Mouse (Mus musculus): ENCODE measurements around the gene Tmem108. TPM values are rescaled to one million over a fixed set of nuclear protein-coding genes. Genes with fewer than 3 reads are reported as not detected.
A peak's percentile ranks its signal among the peaks of the same experiment; 100 is the strongest.

Gene Tmem108
- total RNA-seq, 2 experiments from 2014 or later: 39.3 to 42.5 TPM

DNA sequence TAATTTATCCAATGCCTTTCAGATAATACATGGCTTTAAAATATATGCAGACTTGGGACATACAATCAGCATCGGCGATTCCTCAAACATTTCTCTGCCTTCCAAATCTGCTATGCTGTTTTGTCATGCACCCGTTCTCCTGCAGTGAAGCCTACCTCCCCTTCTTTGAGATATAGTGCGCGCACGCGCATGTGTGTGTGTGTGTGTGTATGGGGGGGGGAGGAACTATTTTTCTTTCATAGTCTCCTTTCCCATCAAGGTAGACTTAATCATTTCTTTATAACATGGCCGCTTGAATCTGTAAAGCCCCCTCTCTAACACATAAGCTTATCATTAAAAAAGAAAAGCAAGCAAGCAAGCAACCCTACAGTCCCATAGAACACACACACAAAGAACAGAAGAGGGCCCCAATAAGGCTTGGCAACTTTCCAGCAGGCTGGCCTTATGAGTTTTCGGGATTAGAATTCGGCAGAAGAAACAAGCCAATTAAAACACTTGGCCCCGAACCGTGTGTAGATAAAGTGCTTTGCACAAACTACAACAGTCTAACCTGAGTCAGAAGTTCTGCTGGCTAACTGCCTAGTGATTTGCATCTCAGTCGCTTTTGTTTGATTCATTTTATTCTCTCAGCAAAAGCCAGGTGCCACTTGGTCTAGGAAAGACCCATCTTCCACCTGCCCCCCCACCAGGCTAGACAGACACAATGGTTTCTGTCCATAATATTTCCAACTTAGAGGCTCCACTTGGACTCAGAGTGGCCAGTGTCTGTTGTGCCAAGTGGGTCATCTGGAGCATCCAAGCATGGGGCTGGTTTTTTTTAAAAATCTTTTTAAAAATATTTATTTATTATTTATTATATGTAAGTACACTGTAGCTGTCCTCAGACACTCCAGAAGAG is 153.2 kb downstream of the Tmem108 start:
- DNase-seq (ENCODE audit: low spot score in 2 of 2): no peak
- intact Hi-C loops (cut with DNase I): no loop called here

DNA sequence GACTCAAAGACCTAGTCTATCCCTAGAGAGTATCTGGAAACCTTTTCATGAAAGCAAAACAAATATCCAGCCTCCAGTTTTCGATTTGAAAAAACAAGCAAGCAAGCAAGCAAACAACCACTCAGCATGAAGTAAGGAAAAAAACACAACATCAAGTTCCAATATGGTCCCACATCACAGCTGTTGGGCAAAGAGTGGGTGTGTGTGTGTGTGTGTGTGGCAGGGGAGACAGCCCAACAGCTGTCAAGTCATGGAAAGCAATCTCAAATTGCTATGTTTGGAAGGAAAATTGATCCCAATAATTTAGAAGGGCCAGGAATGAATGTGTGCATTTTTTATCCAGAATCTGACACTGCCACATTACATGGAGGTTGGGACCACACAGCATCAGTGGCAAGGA is 155.6 kb downstream of the Tmem108 start:
- intact Hi-C loops (cut with DNase I): no loop called here
- no peak for DNase-seq (ENCODE audit: low spot score in 2 of 2)

DNA sequence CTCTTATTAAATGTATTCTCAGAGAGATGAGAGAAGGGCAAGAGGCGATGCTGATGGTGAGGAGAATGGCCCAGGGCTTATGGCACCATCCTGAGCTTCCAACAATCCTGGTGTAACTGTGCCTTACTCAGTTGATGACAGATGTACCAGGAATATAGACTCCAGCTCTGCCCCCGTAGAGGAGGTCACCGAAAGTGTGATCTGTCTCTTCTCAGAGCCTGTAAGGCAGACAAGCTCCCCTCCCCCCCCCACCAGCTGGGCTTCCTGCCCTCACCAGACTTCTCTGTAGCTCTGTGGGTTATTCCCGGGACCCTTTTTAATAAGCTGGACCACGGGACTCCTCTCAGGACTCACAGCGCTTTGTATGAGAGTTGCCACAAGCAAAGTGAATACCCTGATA is 157.8 kb downstream of the Tmem108 start:
- no peak for DNase-seq (ENCODE audit: low spot score in 2 of 2)

DNA sequence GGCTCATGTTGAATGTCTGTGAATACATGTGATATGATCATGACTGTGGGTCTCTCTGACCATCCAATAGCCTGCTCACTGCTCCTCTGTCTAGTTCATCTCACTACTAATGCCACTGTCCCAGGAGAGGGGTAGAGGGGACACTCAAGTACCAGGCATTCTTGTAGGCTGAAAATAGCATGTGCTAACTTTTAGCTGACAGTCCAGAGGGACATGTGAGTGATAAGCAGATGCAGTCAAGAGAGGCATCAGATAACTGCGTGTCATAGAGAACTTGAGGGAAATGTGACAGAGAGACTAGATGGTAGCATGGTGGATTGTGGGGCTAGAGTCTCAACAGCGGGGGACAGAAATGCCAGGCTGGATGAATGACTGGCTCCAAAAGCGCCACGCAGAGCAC is 159.8 kb downstream of the Tmem108 start:
- DNase-seq (ENCODE audit: low spot score in 2 of 2): no peak
- intact Hi-C loops (cut with DNase I): no loop called here

More for the DNA sequence above, 157.8 kb downstream of the Tmem108 start:
- intact Hi-C loops (cut with DNase I): no loop called here

DNA sequence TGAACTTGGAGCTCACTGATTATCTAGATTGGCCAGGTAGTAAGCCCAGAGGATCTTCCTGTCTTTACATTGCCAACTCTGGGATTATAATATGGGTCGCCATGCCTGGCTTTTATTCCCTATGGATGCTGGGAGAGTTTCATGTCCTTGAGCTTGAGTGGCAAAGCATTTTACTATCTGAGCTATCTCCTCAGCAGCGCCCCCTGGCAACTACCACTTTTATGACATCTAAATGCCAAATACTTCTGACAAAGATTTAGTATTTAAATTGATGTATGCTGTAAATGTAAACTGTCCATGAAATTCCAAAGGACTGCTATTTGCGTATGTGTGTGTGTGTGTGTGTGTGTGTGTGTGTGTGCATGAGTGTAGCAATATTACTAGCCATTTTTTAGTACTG is 160.8 kb downstream of the Tmem108 start:
- DNase-seq (ENCODE audit: low spot score in 2 of 2): no peak
- intact Hi-C loops (cut with DNase I): no loop called here

DNA sequence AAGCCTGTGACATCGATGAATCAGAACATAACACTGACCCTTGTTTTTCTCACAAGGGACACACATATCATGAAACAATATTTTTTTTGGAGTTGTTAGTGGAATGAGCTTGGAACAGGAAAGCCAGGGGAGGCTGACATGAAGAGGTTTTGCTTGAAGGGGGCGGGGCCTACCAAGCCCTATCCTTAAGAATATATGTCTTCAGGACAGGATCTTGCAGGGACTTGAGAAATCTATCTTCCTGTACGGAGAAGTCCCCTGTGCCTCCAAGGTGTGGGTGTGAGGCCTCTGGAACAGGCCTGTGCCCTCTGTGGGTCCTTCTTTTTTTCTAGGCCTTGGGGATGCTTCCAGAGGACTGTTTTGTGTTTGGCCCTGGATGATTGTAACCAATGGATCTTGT is 161.7 kb downstream of the Tmem108 start:
- DNase-seq (ENCODE audit: low spot score in 2 of 2): no peak
- intact Hi-C loops (cut with DNase I): loop anchor here (5.0 kb wide), 1 partner anchor 108 kb away; no protein-coding TSS in a partner anchor

DNA sequence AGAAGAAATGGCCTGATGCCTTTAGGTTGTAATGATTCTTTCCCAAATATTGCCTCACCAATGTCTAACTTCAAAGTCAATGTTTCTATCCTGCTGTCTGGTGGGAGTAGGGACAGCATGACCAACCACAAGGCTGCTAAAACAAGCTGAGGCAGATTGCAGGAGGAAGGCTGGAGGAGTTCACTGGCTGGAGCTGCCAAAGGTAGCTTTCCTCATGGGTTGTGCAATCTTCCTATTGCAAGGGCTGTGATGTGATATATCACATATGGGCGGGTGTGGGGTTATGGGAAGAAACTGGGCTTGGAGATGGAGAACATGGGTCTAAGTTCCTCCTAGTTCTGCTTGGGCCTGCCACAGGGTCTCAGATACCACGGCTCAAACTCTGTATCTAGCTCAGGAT is 163.8 kb downstream of the Tmem108 start:
- intact Hi-C loops (cut with DNase I): loop anchor here (5.0 kb wide), 1 partner anchor 106 kb away; no protein-coding TSS in a partner anchor
- no peak for DNase-seq (ENCODE audit: low spot score in 2 of 2)

DNA sequence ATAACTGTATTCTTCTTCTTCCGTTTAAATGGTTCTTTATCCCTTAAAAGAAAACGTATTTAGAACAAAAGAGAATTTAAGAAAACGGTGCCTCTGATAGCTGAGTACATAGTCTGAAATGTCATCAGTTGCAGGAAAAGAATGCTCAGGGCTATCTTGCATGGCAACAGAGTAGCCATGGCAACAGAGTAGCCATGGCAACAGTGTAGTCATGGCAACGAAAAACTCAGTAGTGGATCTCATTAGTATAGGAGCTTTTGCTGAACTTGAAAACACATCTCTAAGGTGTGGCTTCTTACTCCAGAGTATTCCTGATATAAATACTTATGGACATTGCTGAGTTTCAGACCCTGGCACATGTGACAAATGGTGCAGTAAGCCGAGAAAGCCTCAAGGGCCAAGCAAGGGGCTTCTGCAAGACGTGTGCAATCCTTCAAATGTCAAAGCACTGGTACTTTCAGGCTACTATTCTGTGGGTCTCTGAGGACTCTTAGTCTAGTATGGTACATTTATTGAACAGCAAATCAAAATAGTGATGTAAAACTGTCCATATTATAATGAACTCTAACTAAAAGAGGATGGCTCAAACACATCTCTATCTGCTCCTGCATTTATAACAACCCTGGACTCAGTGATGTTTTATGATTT is 166.3 kb downstream of the Tmem108 start:
- intact Hi-C loops (cut with DNase I): loop anchor here (5.0 kb wide), 1 partner anchor 103 kb away; no protein-coding TSS in a partner anchor

DNA sequence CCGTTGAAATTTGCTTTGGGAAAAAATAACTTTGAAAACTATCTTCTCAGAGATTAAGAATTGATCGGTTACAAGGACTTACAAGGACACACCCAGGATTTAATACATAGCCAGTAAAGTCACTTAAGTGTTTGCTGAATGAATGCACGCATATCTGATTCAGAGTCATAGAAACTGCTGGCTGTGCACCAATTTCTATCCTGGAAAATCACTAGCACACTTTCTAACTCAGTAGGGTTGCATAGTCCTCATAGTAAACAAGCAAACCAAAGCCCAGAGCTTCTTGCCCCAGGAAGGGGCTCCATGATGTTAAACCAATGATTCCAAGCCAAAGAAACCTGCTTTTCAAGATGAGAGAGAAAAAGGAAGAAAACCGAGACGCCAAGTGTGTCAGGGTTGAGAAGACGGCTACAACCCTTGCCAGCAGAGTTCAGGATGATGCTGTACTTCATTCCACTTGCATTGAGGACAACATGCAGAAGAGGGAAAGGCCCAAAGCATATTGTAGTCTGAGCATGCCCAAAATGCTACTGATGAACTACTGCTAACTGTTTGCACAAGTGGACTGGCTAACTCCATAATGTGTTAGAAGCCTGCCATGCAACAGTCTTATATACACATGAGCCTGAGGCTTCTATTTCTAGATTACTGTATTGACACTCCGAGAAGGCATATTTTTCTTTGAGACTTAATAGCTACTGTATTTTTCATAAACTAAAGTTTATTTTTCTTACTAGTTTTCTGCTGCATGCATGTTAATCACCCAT is 167.0 kb downstream of the Tmem108 start:
- intact Hi-C loops (cut with DNase I): loop anchor here (5.0 kb wide), 1 partner anchor 102 kb away; no protein-coding TSS in a partner anchor
- no peak for DNase-seq (ENCODE audit: low spot score in 2 of 2)

More for the DNA sequence above, 166.3 kb downstream of the Tmem108 start:
- peak; percentile 85 to 93 for DNase-seq (ENCODE audit: low spot score in 2 of 2)

DNA sequence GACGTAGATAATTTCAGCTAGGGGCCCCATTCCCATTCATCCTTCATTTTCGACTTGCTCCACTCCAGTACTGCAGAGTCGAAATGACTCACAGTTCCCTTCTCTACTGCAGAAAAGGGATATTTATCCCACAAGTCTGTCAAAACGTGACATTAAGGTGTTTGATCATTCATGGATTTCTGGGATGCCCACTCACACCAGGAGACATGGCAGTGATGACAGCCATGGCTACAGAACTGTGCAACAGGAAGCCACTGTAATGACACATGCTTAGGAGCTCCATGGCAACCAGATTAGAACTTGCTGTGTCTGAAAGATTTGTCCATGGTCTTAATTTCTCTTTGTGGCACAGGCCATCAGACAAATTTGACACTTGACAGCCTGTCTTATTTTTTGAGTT is 168.6 kb downstream of the Tmem108 start:
- intact Hi-C loops (cut with DNase I): no loop called here
- peak in 1 of 2 experiments; percentile 56 for DNase-seq (ENCODE audit: low spot score in 2 of 2)

DNA sequence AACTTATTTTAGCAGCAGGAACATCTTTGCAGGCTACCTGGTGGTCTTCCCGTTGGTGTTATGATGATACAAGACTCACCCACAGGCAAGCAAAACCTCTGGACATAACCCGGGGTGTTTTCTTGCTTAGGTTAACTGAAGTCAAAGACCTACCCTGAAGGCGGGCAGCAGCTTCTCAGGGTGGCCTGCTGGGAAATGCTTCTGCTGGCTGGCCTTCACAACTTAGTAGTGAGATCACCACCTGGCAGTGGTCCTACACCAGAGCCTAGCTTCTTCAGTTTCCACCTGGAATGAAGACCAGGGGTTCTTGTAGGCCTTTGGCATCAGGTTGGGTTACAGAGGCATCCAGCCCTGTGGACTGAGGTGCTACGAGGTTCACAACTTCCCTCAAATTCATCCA is 169.7 kb downstream of the Tmem108 start:
- no peak for DNase-seq (ENCODE audit: low spot score in 2 of 2)
- intact Hi-C loops (cut with DNase I): no loop called here

DNA sequence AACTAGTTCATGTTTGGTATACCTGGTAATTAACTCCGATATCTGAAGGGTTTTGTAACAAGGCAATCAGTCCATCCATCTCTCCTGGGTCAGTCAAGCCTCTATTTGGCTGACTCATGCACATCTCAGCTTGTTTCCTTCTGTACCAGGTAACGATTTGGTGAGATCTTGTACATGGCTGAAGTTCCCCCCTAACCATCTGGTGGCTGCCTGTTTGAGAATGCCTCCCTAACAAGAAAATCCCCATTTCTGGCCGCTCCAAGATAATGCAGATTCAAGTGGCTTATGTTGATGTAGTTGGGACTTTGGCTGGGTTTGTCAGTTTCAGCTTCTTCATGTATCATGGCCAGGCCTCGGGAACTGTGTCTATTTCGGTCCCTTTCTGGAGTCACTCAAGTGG is 170.8 kb downstream of the Tmem108 start:
- DNase-seq (ENCODE audit: low spot score in 2 of 2): no peak
- intact Hi-C loops (cut with DNase I): no loop called here

DNA sequence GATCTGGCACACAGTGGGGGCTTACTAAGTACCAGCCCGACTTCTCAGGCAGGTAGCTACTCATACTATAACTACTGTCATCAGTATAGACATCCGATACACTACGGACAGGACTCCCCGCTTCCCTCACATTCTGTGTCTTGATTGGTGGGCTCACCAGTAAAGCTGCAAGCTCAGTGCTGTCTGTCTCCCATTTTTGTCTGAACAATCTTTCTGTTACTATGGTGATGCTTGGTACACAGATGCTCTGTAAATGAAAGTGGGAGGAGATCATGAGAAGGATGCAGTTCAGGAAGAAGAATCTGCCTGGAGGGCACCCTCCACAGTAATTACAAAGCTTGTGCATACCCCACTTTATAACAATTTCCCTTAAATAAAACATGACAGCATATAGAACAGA is 176.8 kb downstream of the Tmem108 start:
- peak; percentile 38 to 67 for DNase-seq (ENCODE audit: low spot score in 2 of 2)
- intact Hi-C loops (cut with DNase I): no loop called here

DNA sequence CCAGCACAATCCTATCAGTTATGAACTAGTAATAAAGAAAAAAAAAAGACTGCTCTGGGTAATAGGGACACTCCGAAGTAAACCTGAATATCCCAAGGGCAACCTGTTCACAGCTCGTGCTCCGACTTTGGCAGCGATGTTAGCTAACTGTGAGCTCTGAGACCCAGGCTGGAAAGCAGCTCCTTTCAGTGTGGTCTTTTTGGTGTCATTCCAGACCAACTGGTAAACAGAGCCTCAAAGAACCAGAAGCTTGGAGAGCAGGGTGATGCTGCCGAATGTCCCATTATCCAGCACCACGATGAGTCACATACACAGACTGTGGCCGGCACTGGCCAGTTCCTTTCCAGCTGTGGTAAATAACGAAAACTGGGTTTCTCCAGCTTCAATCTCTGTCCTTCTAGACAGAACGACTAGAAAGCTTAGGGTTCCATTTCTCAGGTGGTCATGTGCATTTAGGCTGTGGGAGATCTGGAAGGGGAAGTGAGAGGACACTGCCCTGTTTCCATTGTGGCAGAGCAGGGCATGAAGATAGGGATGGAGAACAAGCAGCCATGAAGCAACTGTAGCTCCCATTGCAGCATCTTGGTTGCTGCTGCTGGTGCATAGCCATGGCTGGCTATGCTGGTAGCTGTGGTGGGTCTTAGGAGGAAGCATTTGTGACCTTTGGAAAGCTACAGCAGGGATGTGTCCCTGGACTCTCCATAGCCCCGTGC is 179.2 kb downstream of the Tmem108 start:
- intact Hi-C loops (cut with DNase I): no loop called here
- no peak for DNase-seq (ENCODE audit: low spot score in 2 of 2)

DNA sequence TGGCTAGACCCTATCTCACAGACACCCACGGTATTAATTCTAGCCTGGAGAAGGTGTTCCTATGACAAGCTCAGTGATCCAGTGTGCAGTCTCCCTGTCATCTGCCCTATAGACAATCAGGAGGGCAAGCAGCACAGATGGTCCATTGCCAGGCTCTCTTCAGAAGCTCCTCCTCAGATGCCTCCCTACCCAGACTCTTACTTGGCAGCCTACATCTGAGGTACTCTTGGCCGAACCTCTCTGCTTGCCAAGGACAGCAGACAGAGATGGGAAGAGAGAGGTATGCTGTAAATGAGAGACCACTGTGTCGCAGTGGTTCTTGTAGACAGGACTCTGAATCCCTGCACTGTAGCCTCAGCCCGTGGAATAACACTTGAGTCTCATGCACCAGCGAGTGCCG is 181.0 kb downstream of the Tmem108 start:
- intact Hi-C loops (cut with DNase I): no loop called here
- DNase-seq (ENCODE audit: low spot score in 2 of 2): no peak

DNA sequence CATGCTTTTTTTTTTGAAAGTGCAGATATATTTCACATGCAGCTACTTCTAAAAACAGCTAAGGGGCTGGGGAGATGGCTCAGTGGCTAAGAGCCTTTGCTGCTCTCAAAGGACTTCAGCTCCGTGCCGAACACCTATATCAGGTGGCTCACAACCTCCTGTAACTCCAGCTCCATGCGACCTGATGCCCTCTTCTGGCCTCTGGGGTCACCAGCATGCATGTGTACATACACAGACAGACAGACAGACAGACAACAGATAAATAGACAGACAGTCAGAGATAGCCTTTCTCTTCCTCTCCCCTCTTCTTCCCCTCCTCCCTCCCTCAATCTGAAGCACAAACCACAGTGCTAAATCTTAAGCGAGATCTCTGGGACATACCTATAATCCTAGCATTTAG is 181.5 kb downstream of the Tmem108 start:
- DNase-seq (ENCODE audit: low spot score in 2 of 2): no peak
- intact Hi-C loops (cut with DNase I): no loop called here

DNA sequence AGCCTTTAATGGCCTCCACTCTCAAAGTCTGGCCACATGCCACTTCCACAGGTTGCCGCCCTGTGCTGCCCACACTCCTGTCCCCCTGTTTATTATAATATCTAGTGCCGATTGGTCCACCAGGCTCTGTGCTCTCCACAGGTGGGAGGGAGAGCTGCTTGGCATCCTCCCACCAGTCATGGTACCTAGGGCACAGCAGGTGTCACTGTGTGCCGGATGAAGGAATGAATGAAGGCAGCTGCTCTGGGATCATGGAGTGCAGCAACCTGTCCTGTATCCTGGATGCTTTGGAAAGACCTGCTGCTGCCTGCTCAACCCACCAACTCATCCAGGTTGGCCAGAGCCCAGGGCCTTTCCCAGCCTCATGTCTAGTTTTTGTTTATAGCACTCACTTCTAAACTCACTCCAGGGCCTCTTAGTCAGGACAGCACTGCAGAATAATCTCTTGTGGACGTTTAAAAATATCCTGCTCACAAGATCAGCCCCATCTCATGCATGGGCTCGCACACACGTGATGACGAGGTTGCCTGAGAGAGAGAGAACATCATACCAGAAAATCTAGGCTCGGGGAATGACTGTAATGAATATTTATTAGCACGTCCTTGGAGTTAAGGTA is 182.1 kb downstream of the Tmem108 start:
- intact Hi-C loops (cut with DNase I): no loop called here
- no peak for DNase-seq (ENCODE audit: low spot score in 2 of 2)

DNA sequence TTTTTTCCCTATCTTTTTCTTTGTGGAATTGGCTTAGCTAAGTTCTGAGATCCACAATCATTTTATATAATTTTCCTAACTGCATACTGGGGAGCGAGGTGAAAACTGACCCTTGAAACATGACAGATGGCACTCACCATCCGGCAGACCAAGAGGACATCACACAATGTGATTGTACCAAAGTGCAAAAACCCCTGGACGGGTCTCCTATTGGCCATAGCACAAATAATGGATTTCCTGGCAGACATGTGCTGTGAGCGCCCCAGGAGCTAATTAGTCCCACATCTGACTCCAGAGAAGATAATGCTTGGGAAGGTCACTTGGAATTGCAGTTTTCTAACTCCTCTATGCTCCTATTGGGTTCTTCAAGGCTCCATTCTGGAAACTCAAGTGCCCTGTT is 183.9 kb downstream of the Tmem108 start:
- no peak for DNase-seq (ENCODE audit: low spot score in 2 of 2)
- intact Hi-C loops (cut with DNase I): no loop called here

DNA sequence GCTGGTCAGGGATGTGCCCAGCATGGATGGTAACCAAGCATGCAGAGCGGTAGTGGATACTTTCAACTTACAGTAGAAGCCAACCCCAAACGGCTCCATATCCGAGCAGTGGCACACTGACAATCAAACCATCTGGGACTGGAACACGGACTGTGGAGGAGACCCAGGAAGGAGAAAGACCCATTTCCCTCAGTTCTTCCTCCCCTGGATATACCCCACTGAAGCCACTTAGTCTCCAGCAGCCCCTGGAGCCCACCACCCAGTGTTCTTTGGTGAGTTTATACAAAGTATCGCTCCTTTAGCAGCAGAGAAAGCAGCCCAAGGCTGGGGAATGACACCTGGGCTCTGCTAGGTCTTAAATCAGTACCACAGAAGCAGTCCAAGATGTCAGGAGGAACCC is 184.5 kb downstream of the Tmem108 start:
- intact Hi-C loops (cut with DNase I): no loop called here
- DNase-seq (ENCODE audit: low spot score in 2 of 2): no peak

Measured in left cerebral cortex, postnatal 14 days (tissue).